Mouse (Mus musculus): ENCODE measurements around the gene 9130409I23Rik. TPM values are rescaled to one million over a fixed set of nuclear protein-coding genes. Genes with fewer than 3 reads are reported as not detected.

9130409I23Rik gene
- polyA plus RNA-seq, 1 experiment from 2014 or later = not detected

- no peaks in the 10 kb centered on the region for H3K4me1 ChIP-seq (ENCODE audit: control insufficient read depth, insufficient read depth, low read length)
- no peak overlapping the region for H3K4me2 ChIP-seq (ENCODE audit: low read depth, low read length)
- no peaks in the 10 kb centered on the region for H3K36me3 ChIP-seq (ENCODE audit: control insufficient read depth, insufficient read depth, low read length)
- DNase-seq (ENCODE audit: low spot score) (no peak), ATAC-seq (ENCODE audit: low read depth) (no peak)
- H3K4me3 ChIP-seq (ENCODE audit: low read depth, low read length) = no peak overlapping the region
- no peak overlapping the region for H3K9ac ChIP-seq (ENCODE audit: low read depth, low read length)
- H3K9me3 ChIP-seq (ENCODE audit: control insufficient read depth, low read length) = no peaks in the 10 kb centered on the region
- H3K27me3 ChIP-seq (replicated peaks; ENCODE audit: control insufficient read depth, insufficient read depth, low read length) = no peaks in the 10 kb centered on the region
- H3K27ac ChIP-seq (replicated peaks; ENCODE audit: low read depth, low read length) = no peak overlapping the region
These were observed 1.7 kb upstream of the 9130409I23Rik start for GRCm38 (mm10) chr1:181049328-181049842.

DNA sequence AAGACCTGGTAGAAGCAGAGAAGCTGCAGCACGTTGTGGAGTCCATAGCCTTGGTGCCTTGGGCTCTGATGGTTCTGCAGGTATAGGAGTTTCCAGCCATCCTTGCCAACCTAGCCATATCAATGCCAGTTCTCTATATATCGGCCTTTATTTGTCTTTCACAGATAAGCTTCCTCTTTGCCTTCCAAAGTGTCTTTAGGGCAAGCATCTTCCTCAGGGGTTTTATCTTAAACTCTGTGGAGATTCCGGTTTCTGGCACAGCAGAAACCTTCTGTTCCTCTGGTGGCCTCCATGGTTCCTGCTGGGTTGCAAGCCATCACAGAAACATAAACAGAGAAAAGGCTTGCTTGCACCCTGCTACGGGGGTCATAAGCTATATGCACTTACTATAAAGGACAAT, 1.9 kb downstream of the 9130409I23Rik start:
- Histone ChIP-seq H3K36me3 (ENCODE audit: control insufficient read depth, insufficient read depth, low read length) (no peaks in the 10 kb centered on the region), H3K9ac (ENCODE audit: low read depth, low read length) (no peak overlapping the region), H3K4me2 (ENCODE audit: low read depth, low read length) (no peak overlapping the region), H3K4me1 (ENCODE audit: control insufficient read depth, insufficient read depth, low read length) (no peaks in the 10 kb centered on the region), H3K4me3 (ENCODE audit: low read depth, low read length) (no peak overlapping the region), H3K27me3 (replicated peaks; ENCODE audit: control insufficient read depth, insufficient read depth, low read length) (no peaks in the 10 kb centered on the region), H3K9me3 (ENCODE audit: control insufficient read depth, low read length) (no peaks in the 10 kb centered on the region), H3K27ac (replicated peaks; ENCODE audit: low read depth, low read length) (no peak overlapping the region)
- DNase-seq (ENCODE audit: low spot score) (no peak), ATAC-seq (ENCODE audit: low read depth) (no peak)
- 83% methylated on average over 4 of the region's 4 CpGs for WGBS

DNA sequence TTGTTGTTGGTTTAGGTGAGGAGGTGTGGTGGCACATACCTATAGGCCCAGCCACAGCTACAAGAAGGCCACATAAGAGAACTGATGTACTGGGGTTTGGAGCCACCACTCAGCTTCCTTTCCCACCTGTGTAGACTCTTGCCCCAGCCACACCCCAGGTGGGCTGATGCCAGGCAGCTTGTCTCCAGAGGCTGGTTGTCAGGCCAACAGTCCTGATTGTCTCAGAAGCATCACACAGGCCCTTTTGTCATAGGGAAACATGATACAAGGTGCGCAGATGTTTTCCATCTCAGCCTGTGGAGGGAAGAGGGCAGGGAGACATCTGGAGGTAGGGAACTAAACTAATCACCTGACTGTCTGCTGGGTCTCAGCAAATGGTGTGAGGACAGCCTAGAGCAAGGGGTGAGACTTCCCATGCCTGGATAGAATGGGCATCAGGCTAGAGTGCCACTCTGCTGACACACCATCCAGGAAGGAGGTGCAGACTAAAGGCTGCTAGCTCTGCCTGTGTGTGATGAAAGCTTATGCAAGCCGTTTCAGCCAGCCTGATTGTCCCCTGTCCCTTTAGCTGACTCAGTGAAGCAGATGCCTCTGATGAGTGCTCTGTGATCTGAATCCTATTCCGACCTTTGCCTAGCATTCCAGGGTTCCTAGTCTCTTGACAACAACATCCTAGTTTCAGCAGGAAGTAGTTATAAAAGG, 10.9 kb downstream of the 9130409I23Rik start:
- H3K9ac ChIP-seq (ENCODE audit: low read depth, low read length) = no peak overlapping the region
- WGBS = 34% methylated on average over 3 of the region's 3 CpGs
- ATAC-seq (ENCODE audit: low read depth) (peak; percentile 62; the same call in 1 of the 2 replicates), DNase-seq (ENCODE audit: low spot score) (peak; percentile 45)
- H3K27me3 ChIP-seq (replicated peaks; ENCODE audit: control insufficient read depth, insufficient read depth, low read length) = no peaks in the 10 kb centered on the region
- H3K4me1 ChIP-seq (ENCODE audit: control insufficient read depth, insufficient read depth, low read length) = no peaks in the 10 kb centered on the region
- H3K36me3 ChIP-seq (ENCODE audit: control insufficient read depth, insufficient read depth, low read length) = no peaks in the 10 kb centered on the region
- no peaks in the 10 kb centered on the region for H3K9me3 ChIP-seq (ENCODE audit: control insufficient read depth, low read length)
- no peak overlapping the region for H3K4me3 ChIP-seq (ENCODE audit: low read depth, low read length)
- no peak overlapping the region for H3K4me2 ChIP-seq (ENCODE audit: low read depth, low read length)
- no peak overlapping the region for H3K27ac ChIP-seq (replicated peaks; ENCODE audit: low read depth, low read length)

- Histone ChIP-seq H3K36me3 (ENCODE audit: control insufficient read depth, insufficient read depth, low read length) (no peaks in the 10 kb centered on the region), H3K4me1 (ENCODE audit: control insufficient read depth, insufficient read depth, low read length) (no peaks in the 10 kb centered on the region), H3K27ac (replicated peaks; ENCODE audit: low read depth, low read length) (no peak overlapping the region), H3K27me3 (replicated peaks; ENCODE audit: control insufficient read depth, insufficient read depth, low read length) (no peaks in the 10 kb centered on the region), H3K9me3 (ENCODE audit: control insufficient read depth, low read length) (no peaks in the 10 kb centered on the region), H3K4me3 (ENCODE audit: low read depth, low read length) (no peak overlapping the region), H3K9ac (ENCODE audit: low read depth, low read length) (no peak overlapping the region), H3K4me2 (ENCODE audit: low read depth, low read length) (no peak overlapping the region)
- ATAC-seq (ENCODE audit: low read depth) = no peak
- no peak for DNase-seq (ENCODE audit: low spot score)
- 60% methylated on average over 2 of the region's 2 CpGs for WGBS
These were observed 13.0 kb downstream of the 9130409I23Rik start for GRCm38 (mm10) chr1:181063991-181064390.

DNA sequence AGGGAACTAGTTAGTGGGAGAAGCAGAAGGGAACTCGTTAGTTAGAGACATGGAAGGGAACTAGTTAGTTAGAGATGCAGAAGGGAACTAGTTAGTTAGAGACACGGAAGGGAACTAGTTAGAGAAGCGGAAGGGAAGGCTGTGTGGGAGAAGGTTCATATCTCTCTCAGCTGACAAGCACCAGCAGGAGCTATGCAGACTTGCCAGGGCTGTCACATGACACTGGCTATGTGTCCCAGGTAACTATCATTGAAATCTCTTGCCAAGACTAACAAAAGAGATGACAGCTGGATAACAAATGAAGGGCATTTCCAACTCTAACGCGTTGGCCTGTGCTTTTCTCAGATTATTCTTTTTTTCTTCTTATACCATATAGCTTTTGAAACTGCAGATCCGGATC, 13.6 kb downstream of the 9130409I23Rik start:
- no peaks in the 10 kb centered on the region for H3K4me1 ChIP-seq (ENCODE audit: control insufficient read depth, insufficient read depth, low read length)
- H3K36me3 ChIP-seq (ENCODE audit: control insufficient read depth, insufficient read depth, low read length) = no peaks in the 10 kb centered on the region
- ATAC-seq (ENCODE audit: low read depth) (no peak), DNase-seq (ENCODE audit: low spot score) (peak; percentile 17)
- H3K9ac ChIP-seq (ENCODE audit: low read depth, low read length) = no peak overlapping the region
- WGBS = 76% methylated on average over 6 of the region's 6 CpGs
- H3K27me3 ChIP-seq (replicated peaks; ENCODE audit: control insufficient read depth, insufficient read depth, low read length) = no peaks in the 10 kb centered on the region
- no peak overlapping the region for H3K4me2 ChIP-seq (ENCODE audit: low read depth, low read length)
- H3K9me3 ChIP-seq (ENCODE audit: control insufficient read depth, low read length) = no peaks in the 10 kb centered on the region
- no peak overlapping the region for H3K27ac ChIP-seq (replicated peaks; ENCODE audit: low read depth, low read length)
- no peak overlapping the region for H3K4me3 ChIP-seq (ENCODE audit: low read depth, low read length)

GRCm38 (mm10) chr1:181068344-181068743, 17.3 kb downstream of the 9130409I23Rik start:
- Histone ChIP-seq H3K27me3 (replicated peaks; ENCODE audit: control insufficient read depth, insufficient read depth, low read length) (no peaks in the 10 kb centered on the region), H3K27ac (replicated peaks; ENCODE audit: low read depth, low read length) (no peak overlapping the region), H3K4me3 (ENCODE audit: low read depth, low read length) (no peak overlapping the region), H3K4me1 (ENCODE audit: control insufficient read depth, insufficient read depth, low read length) (no peaks in the 10 kb centered on the region), H3K9me3 (ENCODE audit: control insufficient read depth, low read length) (no peaks in the 10 kb centered on the region), H3K4me2 (ENCODE audit: low read depth, low read length) (no peak overlapping the region), H3K36me3 (ENCODE audit: control insufficient read depth, insufficient read depth, low read length) (no peaks in the 10 kb centered on the region), H3K9ac (ENCODE audit: low read depth, low read length) (no peak overlapping the region)
- 77% methylated on average over 1 of the region's 1 CpGs for WGBS
- DNase-seq (ENCODE audit: low spot score) = no peak
- no peak for ATAC-seq (ENCODE audit: low read depth)

DNA sequence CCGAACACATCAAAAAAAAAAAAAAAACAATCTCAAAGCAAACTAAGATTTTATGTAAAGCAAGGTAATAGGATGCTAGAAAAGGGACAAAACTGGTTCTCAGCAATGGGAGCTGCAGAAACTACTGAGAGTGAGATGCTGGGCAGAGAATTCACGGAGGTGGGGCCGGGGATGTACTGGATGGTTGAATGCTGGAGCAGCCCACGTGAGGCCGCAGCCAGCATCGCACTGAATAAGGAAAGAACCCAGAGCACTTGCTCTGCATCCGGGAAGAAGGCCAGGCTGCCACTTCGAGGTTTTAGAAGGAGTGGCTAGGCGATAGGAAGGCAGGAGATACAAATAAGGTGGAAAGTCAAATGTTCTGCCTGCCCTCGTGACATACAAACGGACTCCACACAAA, 18.6 kb downstream of the 9130409I23Rik start:
- H3K9ac ChIP-seq (ENCODE audit: low read depth, low read length) = no peak overlapping the region
- 67% methylated on average over 11 of the region's 11 CpGs for WGBS

GRCm38 (mm10) chr1:181073075-181073474, 22.0 kb downstream of the 9130409I23Rik start:
- Histone ChIP-seq H3K9me3 (ENCODE audit: control insufficient read depth, low read length) (no peaks in the 10 kb centered on the region), H3K4me3 (ENCODE audit: low read depth, low read length) (no peak overlapping the region), H3K36me3 (ENCODE audit: control insufficient read depth, insufficient read depth, low read length) (no peaks in the 10 kb centered on the region), H3K4me2 (ENCODE audit: low read depth, low read length) (no peak overlapping the region), H3K9ac (ENCODE audit: low read depth, low read length) (no peak overlapping the region), H3K27me3 (replicated peaks; ENCODE audit: control insufficient read depth, insufficient read depth, low read length) (no peaks in the 10 kb centered on the region), H3K4me1 (ENCODE audit: control insufficient read depth, insufficient read depth, low read length) (no peaks in the 10 kb centered on the region), H3K27ac (replicated peaks; ENCODE audit: low read depth, low read length) (no peak overlapping the region)
- ATAC-seq (ENCODE audit: low read depth) (no peak), DNase-seq (ENCODE audit: low spot score) (no peak)
- WGBS = 43% methylated on average over 5 of the region's 5 CpGs

More for the DNA sequence above, 18.6 kb downstream of the 9130409I23Rik start:
- no peaks in the 10 kb centered on the region for H3K36me3 ChIP-seq (ENCODE audit: control insufficient read depth, insufficient read depth, low read length)
- no peaks in the 10 kb centered on the region for H3K9me3 ChIP-seq (ENCODE audit: control insufficient read depth, low read length)
- no peak for DNase-seq (ENCODE audit: low spot score)
- no peak overlapping the region for H3K27ac ChIP-seq (replicated peaks; ENCODE audit: low read depth, low read length)
- H3K4me1 ChIP-seq (ENCODE audit: control insufficient read depth, insufficient read depth, low read length) = no peaks in the 10 kb centered on the region
- no peaks in the 10 kb centered on the region for H3K27me3 ChIP-seq (replicated peaks; ENCODE audit: control insufficient read depth, insufficient read depth, low read length)
- no peak overlapping the region for H3K4me2 ChIP-seq (ENCODE audit: low read depth, low read length)
- no peak overlapping the region for H3K4me3 ChIP-seq (ENCODE audit: low read depth, low read length)
- ATAC-seq (ENCODE audit: low read depth) = no peak

DNA sequence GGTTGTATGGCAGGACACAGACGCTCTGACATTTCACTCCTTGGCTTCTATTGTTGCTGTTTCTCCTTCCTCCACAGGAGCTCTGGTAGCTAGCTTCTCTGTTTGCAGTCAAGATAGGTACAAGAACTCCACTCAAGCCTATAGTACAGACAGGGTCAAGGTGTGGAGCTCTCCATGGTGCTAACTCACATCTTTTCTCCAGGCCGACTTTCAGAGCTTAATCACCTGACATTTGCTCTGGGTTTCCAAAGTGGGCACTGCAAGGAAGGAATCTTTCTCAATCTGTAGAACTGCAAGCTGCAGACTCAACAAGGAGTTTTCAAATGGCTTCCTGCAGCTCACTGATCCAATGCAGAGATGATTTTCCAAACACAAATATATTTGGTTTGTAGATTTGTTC, 33.0 kb downstream of the 9130409I23Rik start:
- H3K27me3 ChIP-seq (replicated peaks; ENCODE audit: control insufficient read depth, insufficient read depth, low read length) = no peaks in the 10 kb centered on the region
- ATAC-seq (ENCODE audit: low read depth) (no peak), DNase-seq (ENCODE audit: low spot score) (peak; percentile 12)
- H3K9ac ChIP-seq (ENCODE audit: low read depth, low read length) = no peak overlapping the region
- H3K4me2 ChIP-seq (ENCODE audit: low read depth, low read length) = no peak overlapping the region
- no peaks in the 10 kb centered on the region for H3K9me3 ChIP-seq (ENCODE audit: control insufficient read depth, low read length)
- H3K36me3 ChIP-seq (ENCODE audit: control insufficient read depth, insufficient read depth, low read length) = no peaks in the 10 kb centered on the region
- H3K4me1 ChIP-seq (ENCODE audit: control insufficient read depth, insufficient read depth, low read length) = no peaks in the 10 kb centered on the region
- 37% methylated on average over 2 of the region's 2 CpGs for WGBS
- H3K27ac ChIP-seq (replicated peaks; ENCODE audit: low read depth, low read length) = no peak overlapping the region
- H3K4me3 ChIP-seq (ENCODE audit: low read depth, low read length) = no peak overlapping the region

Measured in embryonic facial prominence, embryonic 14.5 days (tissue).